25 mouse cellular contexts compared by ENCODE assay signal in genomic region chr12:15493640-15494039, GRCm38 (mm10).
"Had no signal": no experiment of that assay in that cellular context is flagged by ENCODE, and none has a peak within 500 bp of the region (broad histone marks: within the 10 kb centered on the region; RNA-seq: fewer than 3 reads in every experiment).

No protein-coding gene starts in this region.

- H3K4me2 ChIP-seq: heart, embryonic 11.5 days; heart, embryonic 13.5 days; heart, embryonic 15.5 days; hindbrain, embryonic 13.5 days; hindbrain, embryonic 15.5 days; limb, embryonic 12.5 days; liver, embryonic 11.5 days; liver, embryonic 13.5 days had no signal

- H3K4me1 ChIP-seq: heart, embryonic 13.5 days; heart, embryonic 15.5 days; hindbrain, embryonic 13.5 days; hindbrain, embryonic 15.5 days; limb, embryonic 10.5 days; limb, embryonic 12.5 days; liver, embryonic 13.5 days had no signal

- H3K27me3 ChIP-seq: heart, embryonic 13.5 days; heart, embryonic 15.5 days; hindbrain, embryonic 13.5 days; hindbrain, embryonic 15.5 days; limb, embryonic 12.5 days; liver, embryonic 13.5 days had no signal

- DNase-seq: gastrocnemius, postnatal 14 days; gastrocnemius, postnatal 36 days; heart, adult 11 months; heart, adult 2 months; heart, postnatal 14 days; heart, postnatal 36 days; kidney, adult 11 months; kidney, adult 8-10 months; kidney, postnatal 10 days; kidney, postnatal 25 days; kidney, postnatal 4 days; liver; liver, embryonic 13.5 days had no signal

- H3K27ac ChIP-seq: heart, adult 2 months; heart, embryonic 13.5 days; heart, embryonic 15.5 days; hindbrain, embryonic 13.5 days; hindbrain, embryonic 15.5 days; hindbrain, postnatal 0 days; layer of hippocampus, adult 2 months; left cerebral cortex, adult 2 months; limb, embryonic 10.5 days; limb, embryonic 12.5 days; liver, embryonic 13.5 days had no signal

- H3K9ac ChIP-seq: heart, embryonic 13.5 days; heart, embryonic 15.5 days; hindbrain, embryonic 13.5 days; hindbrain, embryonic 15.5 days; limb, embryonic 12.5 days; liver, embryonic 13.5 days had no signal

- H3K9me3 ChIP-seq: heart, embryonic 13.5 days; heart, embryonic 15.5 days; hindbrain, embryonic 13.5 days; hindbrain, embryonic 15.5 days; limb, embryonic 10.5 days; limb, embryonic 12.5 days; liver, embryonic 13.5 days had no signal

- ATAC-seq: hindbrain, postnatal 0 days; intestine, embryonic 16.5 days had no signal

- H3K4me3 ChIP-seq: heart, adult 2 months; heart, embryonic 13.5 days; heart, embryonic 15.5 days; hindbrain, embryonic 13.5 days; hindbrain, embryonic 15.5 days; layer of hippocampus, adult 2 months; left cerebral cortex, adult 2 months; limb, embryonic 10.5 days; limb, embryonic 12.5 days; liver, embryonic 13.5 days had no signal

- H3K36me3 ChIP-seq: heart, embryonic 13.5 days; heart, embryonic 15.5 days; hindbrain, embryonic 13.5 days; hindbrain, embryonic 15.5 days; limb, embryonic 10.5 days; limb, embryonic 12.5 days; liver, embryonic 13.5 days had no signal
